Mouse (Mus musculus): ENCODE measurements around the gene Pom121l2. TPM values are rescaled to one million over a fixed set of nuclear protein-coding genes. Genes with fewer than 3 reads are reported as not detected.

Pom121l2 gene
- polyA plus RNA-seq, 1 experiment: not detected

DNA sequence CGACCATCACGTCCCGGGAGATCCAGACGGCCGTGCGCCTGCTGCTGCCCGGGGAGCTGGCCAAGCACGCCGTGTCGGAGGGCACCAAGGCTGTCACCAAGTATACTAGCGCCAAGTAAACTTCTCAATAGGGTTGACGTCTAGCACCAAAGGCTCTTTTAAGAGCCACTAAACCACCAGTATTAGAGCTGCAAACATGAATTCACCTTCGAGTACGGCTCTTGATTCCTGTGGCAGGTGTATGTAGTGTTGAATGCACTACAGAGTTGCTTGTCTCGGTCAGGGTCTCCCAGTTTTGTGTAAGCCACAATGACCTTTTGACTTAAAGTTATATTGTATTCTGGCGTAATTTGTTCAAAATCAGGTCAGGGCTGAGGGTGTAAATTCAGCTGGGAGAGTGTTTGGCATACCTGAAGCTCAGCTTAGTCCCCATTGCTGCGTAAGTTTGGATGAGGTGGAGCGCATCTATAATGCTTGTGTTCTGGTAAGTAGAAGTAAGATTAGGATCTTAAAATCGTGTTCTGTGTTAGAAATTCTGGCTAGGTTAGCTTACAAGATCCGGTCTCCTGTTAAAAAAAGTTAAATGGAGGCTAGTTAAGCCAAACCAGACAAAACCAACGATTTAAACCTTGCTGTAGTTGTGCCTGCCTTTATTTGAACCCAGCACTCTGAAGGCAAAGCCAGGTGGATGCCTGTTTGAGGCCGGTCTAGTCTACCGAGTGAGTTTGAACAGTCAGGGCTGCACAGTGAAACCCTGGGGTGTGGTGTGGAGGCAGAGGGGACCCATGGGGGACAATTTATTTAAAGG is 55.4 kb downstream of the Pom121l2 start:
- Histone ChIP-seq H3K36me3 (ENCODE audit: control insufficient read depth, insufficient read depth) (no peaks in the 10 kb centered on the region), H3K79me2 (ENCODE audit: control insufficient read depth, insufficient read depth) (no peaks in the 10 kb centered on the region), H3ac (ENCODE audit: control insufficient read depth, insufficient read length, low read depth) (peak overlapping the region; percentile 83), H3K4me3 (ENCODE audit: insufficient read depth, poor library complexity, severe bottlenecking) (no peak overlapping the region), H3K27me3 (ENCODE audit: control insufficient read depth, insufficient read depth, insufficient read length) (no peaks in the 10 kb centered on the region), H3K79me3 (ENCODE audit: low read depth) (no peaks in the 10 kb centered on the region)
- TF ChIP-seq MYOD1 (IDR thresholded peaks at IDR 0.05; ENCODE audit: control insufficient read depth, insufficient read length, low read depth) (no peak), CTCF (IDR thresholded peaks at IDR 0.05; ENCODE audit: control insufficient read depth, insufficient read depth, insufficient read length) (no peak), FOSL1 (IDR thresholded peaks at IDR 0.05; ENCODE audit: insufficient read depth, low read length, poor library complexity, severe bottlenecking) (no peak), MAX (IDR thresholded peaks at IDR 0.05) (no peak), MYOG (IDR thresholded peaks at IDR 0.05; ENCODE audit: control insufficient read depth, extremely low read depth, insufficient read length) (no peak), USF1 (IDR thresholded peaks at IDR 0.05; ENCODE audit: low read depth) (no peak), CEBPB (IDR thresholded peaks at IDR 0.05; ENCODE audit: low read depth) (no peak)

DNA sequence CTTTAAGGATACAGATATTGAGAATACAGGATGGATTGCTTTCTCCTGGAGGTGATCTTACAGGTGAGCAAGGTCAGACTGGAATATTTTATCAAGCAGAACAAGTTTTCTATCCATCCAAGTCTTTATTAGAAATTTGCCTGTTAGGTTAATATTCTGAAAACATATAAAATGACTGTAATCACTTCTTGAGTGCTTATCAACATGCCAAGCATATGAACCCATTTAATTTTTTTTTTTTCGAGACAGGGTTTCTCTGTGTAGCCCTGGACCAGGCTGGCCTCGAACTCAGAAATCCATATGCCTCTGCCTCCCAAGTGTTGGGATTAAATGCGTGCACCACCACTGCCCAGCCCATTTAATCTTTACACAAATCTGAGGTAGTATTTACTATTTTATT is 56.0 kb downstream of the Pom121l2 start:
- Histone ChIP-seq H3ac (ENCODE audit: control insufficient read depth, insufficient read length, low read depth) (no peak overlapping the region), H3K27me3 (ENCODE audit: control insufficient read depth, insufficient read depth, insufficient read length) (no peaks in the 10 kb centered on the region), H3K36me3 (ENCODE audit: control insufficient read depth, insufficient read depth) (no peaks in the 10 kb centered on the region), H3K4me3 (ENCODE audit: insufficient read depth, poor library complexity, severe bottlenecking) (no peak overlapping the region), H3K79me3 (ENCODE audit: low read depth) (no peaks in the 10 kb centered on the region), H3K79me2 (ENCODE audit: control insufficient read depth, insufficient read depth) (no peaks in the 10 kb centered on the region)
- TF ChIP-seq MYOD1 (IDR thresholded peaks at IDR 0.05; ENCODE audit: control insufficient read depth, insufficient read length, low read depth) (no peak), CTCF (IDR thresholded peaks at IDR 0.05; ENCODE audit: control insufficient read depth, insufficient read depth, insufficient read length) (no peak), MYOG (IDR thresholded peaks at IDR 0.05; ENCODE audit: control insufficient read depth, extremely low read depth, insufficient read length) (no peak), CEBPB (IDR thresholded peaks at IDR 0.05; ENCODE audit: low read depth) (no peak), MAX (IDR thresholded peaks at IDR 0.05) (no peak), USF1 (IDR thresholded peaks at IDR 0.05; ENCODE audit: low read depth) (no peak), FOSL1 (IDR thresholded peaks at IDR 0.05; ENCODE audit: insufficient read depth, low read length, poor library complexity, severe bottlenecking) (no peak)

DNA sequence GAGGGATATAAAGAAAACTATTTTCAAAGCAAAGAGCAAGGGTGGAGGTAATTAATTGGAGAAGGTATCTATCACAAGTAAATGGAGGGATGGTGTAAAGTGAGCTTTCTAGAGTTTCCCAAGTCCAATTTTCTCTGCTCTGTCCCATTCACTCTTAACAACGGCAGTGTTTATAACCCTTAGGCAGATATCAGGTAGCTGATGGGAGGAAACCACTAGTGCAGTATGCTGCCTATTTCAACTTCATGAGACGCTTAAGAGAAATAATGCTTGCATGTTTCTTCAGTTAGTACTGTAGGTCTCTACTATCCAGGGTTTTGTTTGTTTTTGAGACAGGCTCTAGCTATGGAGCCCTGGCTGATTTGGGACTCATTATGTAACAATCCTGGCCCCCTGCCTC is 56.4 kb downstream of the Pom121l2 start:
- Histone ChIP-seq H3K36me3 (ENCODE audit: control insufficient read depth, insufficient read depth) (no peaks in the 10 kb centered on the region), H3K4me3 (ENCODE audit: insufficient read depth, poor library complexity, severe bottlenecking) (no peak overlapping the region), H3K27me3 (ENCODE audit: control insufficient read depth, insufficient read depth, insufficient read length) (no peaks in the 10 kb centered on the region), H3K79me3 (ENCODE audit: low read depth) (no peaks in the 10 kb centered on the region), H3K79me2 (ENCODE audit: control insufficient read depth, insufficient read depth) (no peaks in the 10 kb centered on the region), H3ac (ENCODE audit: control insufficient read depth, insufficient read length, low read depth) (no peak overlapping the region)
- TF ChIP-seq CEBPB (IDR thresholded peaks at IDR 0.05; ENCODE audit: low read depth): no peak
- TF ChIP-seq CTCF (IDR thresholded peaks at IDR 0.05; ENCODE audit: control insufficient read depth, insufficient read depth, insufficient read length): no peak
- no peak for TF ChIP-seq FOSL1 (IDR thresholded peaks at IDR 0.05; ENCODE audit: insufficient read depth, low read length, poor library complexity, severe bottlenecking)
- no peak for TF ChIP-seq MAX (IDR thresholded peaks at IDR 0.05)
- TF ChIP-seq USF1 (IDR thresholded peaks at IDR 0.05; ENCODE audit: low read depth): no peak
- no peak for TF ChIP-seq MYOG (IDR thresholded peaks at IDR 0.05; ENCODE audit: control insufficient read depth, extremely low read depth, insufficient read length)
- TF ChIP-seq MYOD1 (IDR thresholded peaks at IDR 0.05; ENCODE audit: control insufficient read depth, insufficient read length, low read depth): no peak

Small RNA genes lying within 50 kb of the gene (microRNA-seq; reads per million reads assigned to microRNA genes)
- gene Gm44390 (ENCODE audit: borderline microRNAs expressed): not detected

Other genes starting within 250 kb of the Pom121l2 start
- 2.9 TPM for gene Hist1h4j, start 246.1 kb upstream of the Pom121l2 start, polyA plus RNA-seq (2012; fragmentation: generic; extraction: Trizol)
- gene Hist1h4k, start 230.7 kb upstream of the Pom121l2 start, polyA plus RNA-seq (2012; fragmentation: generic; extraction: Trizol): 10.3 TPM
- 5.9 TPM for gene Hist1h2ak, start 227.4 kb upstream of the Pom121l2 start, polyA plus RNA-seq (2012; fragmentation: generic; extraction: Trizol)
- 3.8 TPM for gene Hist1h2bn, start 227.1 kb upstream of the Pom121l2 start, polyA plus RNA-seq (2012; fragmentation: generic; extraction: Trizol)
- gene Hist1h1b, start 200.6 kb upstream of the Pom121l2 start, polyA plus RNA-seq (2012; fragmentation: generic; extraction: Trizol): 1.6 TPM
- 9.4 TPM for gene Hist1h3i, start 197.8 kb upstream of the Pom121l2 start, polyA plus RNA-seq (2012; fragmentation: generic; extraction: Trizol)
- gene Hist1h2an, start 194.0 kb upstream of the Pom121l2 start, polyA plus RNA-seq (2012; fragmentation: generic; extraction: Trizol): 18.1 TPM
- 2.6 TPM for gene Hist1h2bp, start 193.7 kb upstream of the Pom121l2 start, polyA plus RNA-seq (2012; fragmentation: generic; extraction: Trizol)
- 20.3 TPM for gene Hist1h2bq, start 171.0 kb upstream of the Pom121l2 start, polyA plus RNA-seq (2012; fragmentation: generic; extraction: Trizol)
- not detected for gene Hist1h2ao, start 170.7 kb upstream of the Pom121l2 start, polyA plus RNA-seq (2012; fragmentation: generic; extraction: Trizol)
- not detected for gene Hist1h4m, start 169.4 kb upstream of the Pom121l2 start, polyA plus RNA-seq (2012; fragmentation: generic; extraction: Trizol)
- gene Hist1h4n, start 149.0 kb upstream of the Pom121l2 start, polyA plus RNA-seq (2012; fragmentation: generic; extraction: Trizol): 17.3 TPM
- 2,018 TPM for gene Hist1h2ap, start 147.7 kb upstream of the Pom121l2 start, polyA plus RNA-seq (2012; fragmentation: generic; extraction: Trizol)
- gene Hist1h2br, start 147.5 kb upstream of the Pom121l2 start, polyA plus RNA-seq (2012; fragmentation: generic; extraction: Trizol): 19.7 TPM
- 1.4 TPM for gene Zfp184, start 36.1 kb upstream of the Pom121l2 start, polyA plus RNA-seq (2012; fragmentation: generic; extraction: Trizol)
- gene Prss16, start 28.5 kb downstream of the Pom121l2 start, polyA plus RNA-seq (2012; fragmentation: generic; extraction: Trizol): 1.1 TPM
- 9.5 TPM for gene Hist1h2ah, start 54.4 kb downstream of the Pom121l2 start, polyA plus RNA-seq (2012; fragmentation: generic; extraction: Trizol)
- 12.8 TPM for gene Hist1h2bk, start 54.7 kb downstream of the Pom121l2 start, polyA plus RNA-seq (2012; fragmentation: generic; extraction: Trizol)
- gene Hist1h4i, start 60.2 kb downstream of the Pom121l2 start, polyA plus RNA-seq (2012; fragmentation: generic; extraction: Trizol): 31.8 TPM
- 9.8 TPM for gene Hist1h2ag, start 61.8 kb downstream of the Pom121l2 start, polyA plus RNA-seq (2012; fragmentation: generic; extraction: Trizol)
- gene Hist1h2bj, start 62.0 kb downstream of the Pom121l2 start, polyA plus RNA-seq (2012; fragmentation: generic; extraction: Trizol): 6.8 TPM
- gene Vmn1r188, start 103.2 kb downstream of the Pom121l2 start, polyA plus RNA-seq (2012; fragmentation: generic; extraction: Trizol): not detected
- not detected for gene Vmn1r189, start 124.6 kb downstream of the Pom121l2 start, polyA plus RNA-seq (2012; fragmentation: generic; extraction: Trizol)
- gene Vmn1r191, start 202.8 kb downstream of the Pom121l2 start, polyA plus RNA-seq (2012; fragmentation: generic; extraction: Trizol): not detected
- gene Vmn1r192, start 209.9 kb downstream of the Pom121l2 start, polyA plus RNA-seq (2012; fragmentation: generic; extraction: Trizol): not detected
- not detected for gene Vmn1r193, start 242.0 kb downstream of the Pom121l2 start, polyA plus RNA-seq (2012; fragmentation: generic; extraction: Trizol)